Mouse (Mus musculus): ENCODE data around the gene Bcas3. TPM values are rescaled to one million over a fixed set of nuclear protein-coding genes. Genes with fewer than 3 reads are reported as not detected.

Gene Bcas3
- polyA plus RNA-seq, 1 experiment: 103 TPM

GRCm38 (mm10) chr11:85678666-85679065 lies 325.7 kb downstream of the Bcas3 start:
- TF ChIP-seq GATA1 (IDR thresholded peaks at IDR 0.05; ENCODE audit: low read length): no peak

- TF ChIP-seq GATA1 (IDR thresholded peaks at IDR 0.05; ENCODE audit: low read length): no peak
Measured at GRCm38 (mm10) chr11:85681580-85682419, 328.8 kb downstream of the Bcas3 start.

GRCm38 (mm10) chr11:85684981-85685380 lies 332.0 kb downstream of the Bcas3 start:
- TF ChIP-seq GATA1 (IDR thresholded peaks at IDR 0.05; ENCODE audit: low read length): no peak

GRCm38 (mm10) chr11:85687816-85688439 lies 335.0 kb downstream of the Bcas3 start:
- TF ChIP-seq GATA1 (IDR thresholded peaks at IDR 0.05; ENCODE audit: low read length): no peak

GRCm38 (mm10) chr11:85688440-85688838 lies 335.5 kb downstream of the Bcas3 start:
- TF ChIP-seq GATA1 (IDR thresholded peaks at IDR 0.05; ENCODE audit: low read length): no peak

- TF ChIP-seq GATA1 (IDR thresholded peaks at IDR 0.05; ENCODE audit: low read length): no peak
Measured at GRCm38 (mm10) chr11:85689226-85689625, 336.3 kb downstream of the Bcas3 start.

DNA sequence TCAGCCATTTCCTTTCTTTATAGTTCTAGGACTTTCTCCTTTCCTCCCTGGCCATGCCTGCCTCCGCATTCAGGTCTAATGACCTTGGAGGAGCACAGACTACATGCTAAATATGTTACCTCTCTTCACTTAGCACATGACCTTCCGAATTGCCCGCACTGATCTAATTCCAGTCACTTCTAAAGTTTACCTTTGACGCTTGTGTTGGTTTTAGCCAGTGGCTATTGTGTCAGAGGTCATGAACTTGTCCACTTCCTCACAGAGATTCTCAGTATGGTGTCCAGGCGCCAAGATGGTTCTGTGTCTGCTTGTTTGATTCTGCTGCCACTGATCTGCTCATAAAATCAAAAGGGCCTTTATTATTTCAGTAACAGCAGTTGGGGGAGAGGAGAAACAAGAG lies 338.3 kb downstream of the Bcas3 start:
- TF ChIP-seq GATA1 (IDR thresholded peaks at IDR 0.05; ENCODE audit: low read length): no peak

DNA sequence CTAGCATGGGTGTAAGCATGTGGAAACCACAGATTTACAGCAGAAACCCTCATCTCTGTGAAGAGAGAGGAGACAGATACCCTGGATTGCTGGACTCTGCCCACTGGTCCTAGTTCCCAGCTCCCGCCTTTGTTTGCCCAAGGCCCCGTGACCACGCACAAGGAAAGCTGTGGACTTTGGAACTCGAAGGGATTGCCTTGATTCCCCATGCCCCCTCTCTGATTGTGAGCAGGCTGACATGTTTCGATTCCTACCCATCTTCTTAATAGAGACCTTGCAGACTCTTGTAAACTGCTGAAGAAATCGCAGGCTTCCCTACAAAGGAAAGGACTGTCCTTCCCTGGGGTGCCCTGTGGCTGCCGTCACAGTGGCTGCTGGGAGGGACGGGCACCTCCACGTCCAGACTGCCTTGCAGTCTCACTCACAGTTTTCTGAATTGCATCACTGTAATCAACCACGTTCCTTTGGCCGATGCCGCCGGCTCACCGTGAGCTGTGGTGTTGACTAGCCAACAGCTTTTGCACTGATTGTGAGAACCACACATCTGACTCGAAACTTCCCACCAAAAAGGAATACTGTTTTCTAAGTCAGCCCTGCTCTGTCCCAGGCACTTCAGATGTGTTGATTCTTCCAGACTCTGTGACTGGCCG lies 342.8 kb downstream of the Bcas3 start:
- TF ChIP-seq GATA1 (IDR thresholded peaks at IDR 0.05; ENCODE audit: low read length): no peak

GRCm38 (mm10) chr11:85696491-85697398 lies 343.8 kb downstream of the Bcas3 start:
- TF ChIP-seq GATA1 (IDR thresholded peaks at IDR 0.05; ENCODE audit: low read length): no peak

DNA sequence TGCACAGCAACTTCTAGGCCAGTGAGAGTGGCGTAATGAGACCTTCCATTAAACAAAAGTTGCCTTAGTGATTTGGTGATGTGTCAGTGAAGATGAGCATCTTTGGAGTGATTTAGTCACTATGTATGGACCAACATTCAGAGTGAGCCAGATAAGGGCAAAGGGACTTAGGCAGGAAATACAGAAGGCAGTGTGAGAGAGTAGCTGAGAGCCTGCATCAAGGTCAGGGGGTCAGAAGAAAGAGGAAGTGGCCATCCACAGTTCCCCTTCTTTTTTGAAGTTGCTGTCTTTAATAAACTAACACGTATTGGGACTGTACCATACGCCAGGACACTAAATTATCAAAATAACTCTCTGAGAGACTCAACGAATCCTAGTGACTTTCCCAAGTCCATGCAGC lies 344.5 kb downstream of the Bcas3 start:
- TF ChIP-seq GATA1 (IDR thresholded peaks at IDR 0.05; ENCODE audit: low read length): no peak

DNA sequence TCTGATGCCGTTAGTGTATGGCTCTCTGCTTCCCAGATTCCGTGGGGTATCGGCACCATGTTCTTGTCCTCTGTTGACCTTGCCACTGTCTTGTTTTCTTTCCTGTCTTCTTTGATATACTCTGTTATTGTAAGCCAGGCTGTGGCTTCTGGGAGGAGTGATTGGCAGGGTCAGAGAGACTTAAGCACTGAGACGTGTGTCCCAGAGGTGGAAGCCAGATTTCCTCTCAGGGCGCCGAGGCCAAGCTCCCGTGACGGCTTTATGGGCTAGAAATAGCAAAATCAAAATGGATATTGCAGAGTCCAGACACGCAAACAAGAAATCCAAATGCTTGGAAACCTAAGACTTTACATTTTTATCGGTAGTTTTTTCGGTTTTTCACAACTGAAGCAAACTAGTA lies 345.3 kb downstream of the Bcas3 start:
- TF ChIP-seq GATA1 (IDR thresholded peaks at IDR 0.05; ENCODE audit: low read length): no peak

DNA sequence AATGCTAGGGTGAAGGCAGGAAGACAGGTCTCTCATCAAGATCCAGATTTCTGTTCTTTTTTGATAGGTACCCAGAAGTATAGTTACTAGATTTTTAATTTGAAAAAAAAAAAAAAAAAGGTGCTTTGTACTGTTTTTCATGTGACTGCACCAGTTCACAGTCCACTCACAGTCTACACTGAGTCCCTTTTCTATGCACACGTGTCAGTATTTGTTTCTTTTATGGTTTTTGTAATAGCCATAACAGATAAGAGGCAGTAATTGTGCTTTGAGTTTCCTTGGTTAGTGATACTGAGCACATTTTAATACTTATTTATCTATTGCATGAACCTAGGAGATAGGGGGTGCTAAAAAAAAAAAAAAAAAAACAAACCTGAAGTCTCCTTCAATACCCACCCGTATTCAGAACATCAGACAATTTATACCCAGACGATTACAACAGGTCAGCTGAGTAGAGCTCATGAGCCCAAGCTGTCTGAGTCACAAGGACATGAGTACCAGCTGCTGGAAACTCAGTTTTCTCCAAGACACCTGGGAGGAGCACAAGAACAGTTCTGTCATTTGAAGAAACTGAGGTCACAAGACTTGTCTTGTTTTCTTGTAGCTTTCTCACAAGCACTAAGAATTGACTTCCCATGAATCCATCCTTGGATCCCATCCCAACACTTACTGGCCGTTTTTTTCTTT lies 351.2 kb downstream of the Bcas3 start:
- no peak for TF ChIP-seq GATA1 (IDR thresholded peaks at IDR 0.05; ENCODE audit: low read length)

- TF ChIP-seq GATA1 (IDR thresholded peaks at IDR 0.05; ENCODE audit: low read length): no peak
Measured at GRCm38 (mm10) chr11:85706630-85707029, 353.7 kb downstream of the Bcas3 start.

- no peak for TF ChIP-seq GATA1 (IDR thresholded peaks at IDR 0.05; ENCODE audit: low read length)
Measured at GRCm38 (mm10) chr11:85707496-85707895, 354.5 kb downstream of the Bcas3 start.

GRCm38 (mm10) chr11:85709147-85709546 lies 356.2 kb downstream of the Bcas3 start:
- TF ChIP-seq GATA1 (IDR thresholded peaks at IDR 0.05; ENCODE audit: low read length): no peak
